Mouse (Mus musculus): Measurements from ENCODE around the gene Nfatc4. TPM values are rescaled to one million over a fixed set of nuclear protein-coding genes. Genes with fewer than 3 reads are reported as not detected.
A peak's percentile ranks its signal among the peaks of the same experiment; 100 is the strongest.

Nfatc4 gene
- polyA plus RNA-seq, 1 experiment from 2014 or later = 66.1 TPM

GRCm38 (mm10) chr14:55866962-55867361 lies 44.0 kb downstream of the Nfatc4 start:
- Histone ChIP-seq H3K4me3 (ENCODE audit: low read depth, low read length) (no peak overlapping the region), H3K27ac (ENCODE audit: low read depth) (no peak overlapping the region), H3K4me2 (no peak overlapping the region), H3K36me3 (ENCODE audit: insufficient read depth) (peaks cover 92% of the 10 kb centered on the region), H3K9me3 (ENCODE audit: low read depth, low read length) (no peaks in the 10 kb centered on the region), H3K9ac (no peak overlapping the region), H3K4me1 (ENCODE audit: insufficient read depth) (no peaks in the 10 kb centered on the region), H3K27me3 (ENCODE audit: insufficient read depth, low read length) (no peaks in the 10 kb centered on the region)
- WGBS = 42% methylated on average over 4 of the region's 4 CpGs
- peak; percentile 87 for TF ChIP-seq CTCF (IDR thresholded peaks at IDR 0.05; ENCODE audit: low read depth)
- ATAC-seq (ENCODE audit: insufficient read depth) = no peak
- DNase-seq = peak; percentile 88

DNA sequence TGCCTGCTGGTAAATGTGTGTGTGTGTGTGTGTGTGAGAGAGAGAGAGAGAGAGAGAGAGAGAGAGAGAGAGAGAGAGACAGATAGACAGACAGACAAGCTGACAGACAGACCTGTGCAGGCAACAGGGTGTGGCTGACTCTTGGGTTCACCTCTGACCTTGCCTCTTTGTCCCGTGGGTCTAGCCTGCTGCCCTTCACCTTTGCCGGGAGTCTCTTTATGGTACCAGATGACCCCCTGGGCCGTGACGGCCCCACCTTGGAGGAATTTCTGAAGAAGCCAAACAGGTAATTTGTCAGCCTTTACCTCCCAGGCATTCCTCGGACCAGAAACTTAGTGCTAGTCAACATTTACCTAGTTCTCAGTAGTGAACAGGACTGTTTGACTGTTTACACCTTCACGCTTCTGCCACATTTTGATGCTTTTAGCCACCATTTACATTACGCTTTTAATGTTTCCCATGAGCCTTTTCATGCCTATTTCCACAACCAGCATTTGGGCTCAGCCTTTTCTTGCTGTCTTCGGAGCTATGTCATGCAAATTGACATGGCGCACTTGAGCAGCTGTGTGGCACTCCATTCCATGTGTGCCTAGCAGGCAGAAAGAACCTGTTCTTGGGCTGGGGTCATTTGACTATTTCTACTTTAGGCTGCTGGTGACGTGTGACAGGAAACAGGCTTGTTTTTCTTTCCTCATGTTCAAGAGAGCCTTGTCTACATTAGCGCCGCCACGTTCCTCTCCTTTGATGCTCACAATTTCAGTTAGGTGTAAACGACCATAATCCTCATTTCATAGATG lies 45.5 kb downstream of the Nfatc4 start:
- Histone ChIP-seq H3K4me2 (no peak overlapping the region), H3K27me3 (ENCODE audit: insufficient read depth, low read length) (no peaks in the 10 kb centered on the region), H3K4me3 (ENCODE audit: low read depth, low read length) (no peak overlapping the region), H3K9ac (no peak overlapping the region), H3K36me3 (ENCODE audit: insufficient read depth) (peaks cover 98% of the 10 kb centered on the region), H3K4me1 (ENCODE audit: insufficient read depth) (0 out of 2 replicates have a peak, but pooled peaks cover 5% of the 10 kb centered on the region), H3K9me3 (ENCODE audit: low read depth, low read length) (no peaks in the 10 kb centered on the region), H3K27ac (ENCODE audit: low read depth) (no peak overlapping the region)
- 81% methylated on average over 14 of the region's 14 CpGs for WGBS
- ATAC-seq (ENCODE audit: insufficient read depth) = no peak
- TF ChIP-seq CTCF (IDR thresholded peaks at IDR 0.05; ENCODE audit: low read depth) = no peak
- no peak for DNase-seq

GRCm38 (mm10) chr14:55869538-55869937 lies 46.6 kb downstream of the Nfatc4 start:
- Histone ChIP-seq H3K4me1 (ENCODE audit: insufficient read depth) (peaks cover 10% of the 10 kb centered on the region; the same call in 1 of the 2 replicates), H3K27ac (ENCODE audit: low read depth) (no peak overlapping the region), H3K27me3 (ENCODE audit: insufficient read depth, low read length) (no peaks in the 10 kb centered on the region), H3K9me3 (ENCODE audit: low read depth, low read length) (no peaks in the 10 kb centered on the region), H3K4me2 (no peak overlapping the region), H3K4me3 (ENCODE audit: low read depth, low read length) (no peak overlapping the region), H3K9ac (no peak overlapping the region), H3K36me3 (ENCODE audit: insufficient read depth) (peaks cover 86% of the 10 kb centered on the region)
- ATAC-seq (ENCODE audit: insufficient read depth) (no peak), DNase-seq (no peak)
- 92% methylated on average over 6 of the region's 6 CpGs for WGBS
- no peak for TF ChIP-seq CTCF (IDR thresholded peaks at IDR 0.05; ENCODE audit: low read depth)

GRCm38 (mm10) chr14:55872039-55872438 lies 49.1 kb downstream of the Nfatc4 start:
- Histone ChIP-seq H3K4me1 (ENCODE audit: insufficient read depth) (peaks cover 10% of the 10 kb centered on the region; the same call in 1 of the 2 replicates), H3K4me2 (no peak overlapping the region), H3K9me3 (ENCODE audit: low read depth, low read length) (no peaks in the 10 kb centered on the region), H3K27ac (ENCODE audit: low read depth) (no peak overlapping the region), H3K36me3 (ENCODE audit: insufficient read depth) (peaks cover 61% of the 10 kb centered on the region), H3K9ac (no peak overlapping the region), H3K4me3 (ENCODE audit: low read depth, low read length) (no peak overlapping the region), H3K27me3 (ENCODE audit: insufficient read depth, low read length) (no peaks in the 10 kb centered on the region)
- DNase-seq (no peak), ATAC-seq (ENCODE audit: insufficient read depth) (no peak)
- WGBS = 82% methylated on average over 12 of the region's 12 CpGs
- TF ChIP-seq CTCF (IDR thresholded peaks at IDR 0.05; ENCODE audit: low read depth) = no peak

DNA sequence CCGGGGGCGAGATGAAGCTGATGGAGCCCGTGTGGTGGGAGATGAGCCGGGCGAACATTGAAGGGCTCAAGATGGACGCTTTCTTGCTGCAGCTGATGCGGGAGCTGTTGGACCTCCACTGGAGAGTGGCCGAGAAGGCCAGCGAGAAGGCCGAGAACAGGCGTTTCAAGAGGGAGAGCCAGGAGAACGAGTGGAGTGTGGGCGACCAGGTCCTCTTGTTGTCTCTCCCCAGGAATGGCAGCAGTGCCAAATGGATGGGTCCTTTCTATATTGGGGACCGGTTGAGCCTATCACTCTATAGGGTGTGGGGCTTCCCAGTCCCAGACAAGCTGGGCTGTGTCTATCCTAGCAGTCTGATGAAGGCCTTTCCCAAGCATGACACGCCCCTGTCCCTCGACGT lies 49.6 kb downstream of the Nfatc4 start:
- ATAC-seq (ENCODE audit: insufficient read depth) (no peak), DNase-seq (no peak)
- Histone ChIP-seq H3K4me3 (ENCODE audit: low read depth, low read length) (no peak overlapping the region), H3K9ac (no peak overlapping the region), H3K9me3 (ENCODE audit: low read depth, low read length) (no peaks in the 10 kb centered on the region), H3K4me1 (ENCODE audit: insufficient read depth) (peaks cover 12% of the 10 kb centered on the region; the same call in 1 of the 2 replicates), H3K27ac (ENCODE audit: low read depth) (no peak overlapping the region), H3K27me3 (ENCODE audit: insufficient read depth, low read length) (no peaks in the 10 kb centered on the region), H3K4me2 (no peak overlapping the region), H3K36me3 (ENCODE audit: insufficient read depth) (peaks cover 57% of the 10 kb centered on the region)
- no peak for TF ChIP-seq CTCF (IDR thresholded peaks at IDR 0.05; ENCODE audit: low read depth)
- WGBS = 79% methylated on average over 17 of the region's 17 CpGs

DNA sequence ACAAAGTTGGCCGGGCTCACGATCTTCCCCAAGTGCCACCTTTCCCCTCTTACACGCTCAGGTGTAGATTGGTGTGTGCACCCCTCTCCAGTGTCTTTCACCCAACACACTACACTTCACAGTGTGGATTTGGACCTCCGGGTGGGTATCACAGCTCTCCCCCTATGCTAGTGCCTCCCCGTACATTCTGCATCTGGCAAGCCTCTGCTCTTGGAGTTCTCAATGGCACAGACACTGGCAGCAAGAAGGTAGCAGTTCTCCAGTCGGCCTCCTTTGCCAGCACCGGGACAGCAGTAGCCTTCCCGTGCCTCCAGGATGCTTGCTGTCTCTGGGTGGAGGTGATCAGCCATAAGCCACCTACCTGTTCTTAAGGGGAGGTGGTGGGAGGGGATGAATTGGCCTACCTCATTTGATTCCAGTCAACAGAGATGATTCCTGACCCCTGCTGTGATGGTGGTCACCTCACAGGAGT lies 50.3 kb downstream of the Nfatc4 start:
- no peaks in the 10 kb centered on the region for H3K9me3 ChIP-seq (ENCODE audit: low read depth, low read length)
- peaks cover 50% of the 10 kb centered on the region for H3K36me3 ChIP-seq (ENCODE audit: insufficient read depth)
- peaks cover 18% of the 10 kb centered on the region; the same call in 1 of the 2 replicates for H3K4me1 ChIP-seq (ENCODE audit: insufficient read depth)
- ATAC-seq (ENCODE audit: insufficient read depth) = no peak
- no peak overlapping the region; the same call in 1 of the 2 replicates for H3K9ac ChIP-seq
- no peaks in the 10 kb centered on the region for H3K27me3 ChIP-seq (ENCODE audit: insufficient read depth, low read length)
- no peak for TF ChIP-seq CTCF (IDR thresholded peaks at IDR 0.05; ENCODE audit: low read depth)
- H3K4me3 ChIP-seq (ENCODE audit: low read depth, low read length) = 0 out of 2 replicates have a peak overlapping the region, but pooled peaks have one; percentile 19
- peak overlapping the region; percentile 49 for H3K4me2 ChIP-seq
- DNase-seq = no peak
- 81% methylated on average over 8 of the region's 8 CpGs for WGBS
- H3K27ac ChIP-seq (ENCODE audit: low read depth) = no peak overlapping the region
